Mouse (Mus musculus): Measurements from ENCODE around the gene Tmem217. TPM values are rescaled to one million over a fixed set of nuclear protein-coding genes. Genes with fewer than 3 reads are reported as not detected.

The Tmem217 gene
- not detected in 2 replicates for total RNA-seq (2021)
- long read RNA-seq, experiment 1, partial matches to known transcripts, result 0 of 1 reads
- long read RNA-seq, experiment 1, other reads (novel, unspliced or antisense), result 0 of 1 reads
- long read RNA-seq, experiment 2, result 0 reads

DNA sequence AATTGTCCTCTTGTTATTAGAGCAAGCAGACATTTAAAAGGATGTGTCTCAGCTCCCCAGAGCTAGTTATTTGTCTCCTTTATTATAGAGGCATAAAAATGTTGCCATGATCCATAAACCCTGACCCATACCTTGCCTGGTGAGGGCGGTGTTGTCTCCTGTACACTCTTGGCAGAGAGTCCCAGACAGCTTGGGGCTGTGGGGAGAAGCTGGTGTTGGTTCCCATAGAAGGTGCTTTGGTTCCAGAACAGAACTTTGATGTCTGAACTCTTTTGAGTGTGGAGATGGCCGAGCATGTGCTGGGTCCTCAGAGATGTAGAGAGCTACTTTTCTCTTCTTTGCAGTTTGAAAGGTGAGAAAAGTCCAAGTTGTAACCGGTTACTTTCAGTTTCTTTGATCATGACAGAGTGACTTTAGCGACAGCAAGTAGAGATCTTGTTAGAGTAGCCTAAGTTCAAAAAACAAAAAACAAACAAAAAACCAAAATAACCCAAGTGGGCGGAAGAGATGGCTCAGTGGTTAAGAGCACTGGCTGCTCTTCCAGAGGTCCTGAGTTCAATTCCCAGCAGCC lies at the start of gene Tmem217:
Gene Tmem217 (minus strand): TSS at position 224 of the 571 bp plus-strand sequence.
- DNase-seq, result no peak

DNA sequence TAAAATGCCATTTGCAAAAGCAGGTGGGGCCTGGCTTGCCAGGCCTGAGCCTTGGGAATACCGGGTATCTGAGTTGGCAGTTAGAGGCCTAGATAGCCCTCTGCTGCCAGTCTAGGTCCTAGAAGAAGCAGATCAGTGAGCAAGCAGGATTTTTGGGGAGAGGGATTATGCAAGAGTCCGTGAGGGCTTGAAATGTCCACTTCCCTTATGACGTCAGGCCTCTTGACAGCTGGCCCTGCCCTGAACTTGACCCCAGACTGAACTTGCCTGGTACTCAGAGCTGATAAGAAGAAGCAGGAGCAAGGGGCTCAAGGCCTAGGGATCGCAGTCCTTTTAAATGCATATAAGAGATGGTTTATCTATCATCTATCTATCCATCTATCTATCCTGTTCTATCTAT lies 49.2 kb upstream of the Tmem217 start:
- DNase-seq, result peak; percentile 59

DNA sequence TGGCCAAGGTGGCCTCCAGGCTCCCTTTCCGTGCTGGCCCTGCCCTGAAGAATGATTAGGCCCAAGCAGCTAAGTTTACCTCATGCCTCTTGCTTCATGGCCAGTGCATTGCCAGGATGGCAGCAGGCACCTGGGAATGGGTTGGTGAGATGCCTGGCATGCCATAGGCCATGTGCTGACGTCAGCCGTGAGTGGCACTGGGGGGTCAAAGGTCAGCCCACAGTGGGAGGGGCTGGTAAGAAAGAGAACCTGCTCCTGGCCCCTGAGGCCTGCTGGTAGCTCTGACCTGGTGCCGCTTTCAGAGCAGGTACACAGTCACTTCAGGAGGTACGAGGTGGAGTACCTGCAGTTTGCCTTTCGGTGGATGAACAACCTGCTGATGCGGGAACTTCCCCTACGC lies 47.4 kb upstream of the Tmem217 start:
- DNase-seq, result no peak

DNA sequence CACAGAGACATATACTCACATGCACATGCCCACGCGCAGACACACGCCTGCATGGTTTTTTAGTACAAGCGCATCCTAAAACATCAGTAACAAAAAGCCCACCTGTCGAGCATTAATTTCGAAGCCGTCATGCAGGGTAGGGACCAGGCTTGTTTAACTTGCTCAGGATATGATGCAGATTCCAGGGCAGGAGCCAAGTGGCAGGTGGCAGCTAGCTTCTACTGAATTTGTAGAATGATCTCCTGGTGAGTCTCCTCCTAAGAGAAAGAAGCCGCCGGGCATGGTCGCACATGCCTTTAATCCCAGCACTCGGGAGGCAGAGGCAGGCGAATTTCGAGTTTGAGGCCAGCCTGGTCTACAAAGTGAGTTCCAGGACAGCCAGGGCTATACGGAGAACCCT lies 46.9 kb upstream of the Tmem217 start:
- DNase-seq, result no peak

DNA sequence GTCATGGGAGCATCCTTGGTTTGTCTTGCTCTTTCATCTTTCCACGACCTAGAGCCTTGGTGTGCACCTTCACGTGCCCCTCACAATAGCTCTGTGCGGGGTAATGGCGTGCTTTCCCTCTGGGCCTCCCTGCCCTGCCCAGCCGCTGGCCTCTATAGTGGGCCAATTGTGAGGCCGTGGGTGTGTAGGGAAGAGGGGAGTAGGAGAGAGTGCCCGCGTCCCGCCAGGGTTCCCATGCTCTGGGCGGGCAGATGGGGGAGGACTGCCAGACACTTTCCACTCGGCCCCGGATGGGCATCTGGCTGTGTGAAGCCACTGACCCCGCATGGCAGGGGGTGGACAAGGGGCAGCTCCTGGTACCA lies 44.6 kb upstream of the Tmem217 start:
- no peak for DNase-seq

DNA sequence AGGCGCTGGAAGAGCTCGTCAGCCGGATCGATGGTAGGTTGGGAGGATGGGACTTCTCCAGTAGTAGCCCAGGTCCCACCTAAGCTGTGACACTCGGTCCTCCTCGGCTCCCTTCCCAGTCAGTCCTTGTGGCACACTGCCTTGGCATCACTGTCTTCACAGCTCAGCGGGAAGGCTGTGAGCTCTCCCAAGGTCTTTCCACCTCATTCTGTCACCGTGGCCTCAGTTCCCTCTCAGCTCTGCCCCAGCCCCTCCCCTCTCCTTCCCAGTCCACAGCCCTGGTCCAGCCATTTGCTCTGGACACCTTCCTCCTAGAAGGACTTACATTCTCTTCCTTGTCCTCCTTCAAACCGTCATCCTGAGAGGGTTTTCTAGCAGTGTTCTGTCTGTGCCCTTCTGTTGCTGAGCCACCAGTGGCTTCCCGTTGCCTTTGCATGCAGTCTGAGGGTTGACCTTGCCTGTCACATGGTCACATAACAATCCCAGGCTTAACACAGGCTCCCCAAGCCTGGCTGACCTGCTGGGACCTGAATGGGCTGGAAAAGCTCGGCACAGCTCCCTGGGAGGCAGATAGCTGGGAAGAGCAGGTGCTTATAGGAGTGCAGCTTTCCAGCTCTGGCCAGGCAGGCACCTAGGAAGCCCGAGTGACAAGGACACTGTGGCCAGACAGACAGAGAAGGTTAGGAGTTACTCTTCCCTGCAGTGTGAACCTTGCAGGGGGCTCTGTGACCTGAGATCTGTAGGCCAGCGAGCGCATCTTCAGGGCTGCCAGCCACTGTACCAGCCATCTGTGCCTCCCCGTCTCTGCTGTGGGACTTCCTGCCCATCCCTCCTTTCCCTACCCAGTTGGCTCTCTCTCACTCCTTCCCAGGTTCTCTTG lies 43.9 kb upstream of the Tmem217 start:
- peak; percentile 64 for DNase-seq

DNA sequence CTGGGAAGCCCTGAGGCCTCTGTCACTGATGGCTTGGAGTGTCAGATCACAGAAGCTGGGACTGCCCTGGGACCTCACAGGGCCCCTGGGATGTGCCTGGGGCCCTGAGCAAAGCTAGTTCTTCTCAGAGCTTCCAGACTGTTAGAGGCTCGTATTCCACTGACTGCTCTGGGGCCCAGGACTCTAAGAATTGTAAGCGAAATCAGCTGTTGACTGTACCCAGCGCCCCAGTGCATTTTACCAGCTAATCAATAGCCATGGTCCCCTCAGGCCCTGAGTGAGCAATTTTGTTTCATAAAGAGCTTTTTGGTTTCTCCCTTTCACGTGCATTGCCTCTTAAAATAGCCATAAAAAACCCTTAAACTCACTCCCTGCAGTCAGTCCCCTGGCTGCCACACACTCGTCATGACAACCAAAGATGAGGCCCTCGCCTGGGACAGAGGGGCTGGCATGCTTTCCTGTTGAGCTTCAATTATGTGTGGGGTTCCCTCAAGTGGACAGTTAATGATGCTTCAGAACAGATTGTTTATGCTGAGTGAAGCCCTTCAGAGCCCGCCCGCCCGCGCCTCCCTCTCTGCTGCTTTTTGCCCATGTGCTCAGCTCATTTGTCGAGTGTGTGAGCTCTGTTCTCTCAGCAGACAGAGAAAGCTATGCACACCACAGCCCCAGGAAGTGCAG lies 37.2 kb upstream of the Tmem217 start:
- no peak for DNase-seq

DNA sequence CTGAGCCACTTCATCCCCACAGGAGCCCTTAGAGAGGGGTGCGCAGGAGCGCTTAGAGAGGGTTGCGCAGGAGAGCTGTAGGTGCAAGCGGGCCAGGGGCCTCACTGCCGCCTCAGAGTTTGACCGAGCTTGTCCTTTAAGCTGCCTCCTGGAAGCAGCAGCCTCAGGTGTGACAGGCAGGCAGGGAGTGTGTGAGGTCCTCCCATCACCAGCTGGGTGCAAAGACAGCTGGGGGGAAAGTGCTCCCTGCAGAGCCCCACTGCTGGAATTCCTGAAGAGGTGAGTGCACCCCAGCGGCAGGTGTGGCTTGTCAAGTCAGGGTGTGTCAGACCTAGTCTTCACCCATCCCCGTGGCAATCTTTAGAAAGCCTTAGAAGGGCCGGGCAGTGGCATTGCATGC lies 34.7 kb upstream of the Tmem217 start:
- DNase-seq, result no peak

DNA sequence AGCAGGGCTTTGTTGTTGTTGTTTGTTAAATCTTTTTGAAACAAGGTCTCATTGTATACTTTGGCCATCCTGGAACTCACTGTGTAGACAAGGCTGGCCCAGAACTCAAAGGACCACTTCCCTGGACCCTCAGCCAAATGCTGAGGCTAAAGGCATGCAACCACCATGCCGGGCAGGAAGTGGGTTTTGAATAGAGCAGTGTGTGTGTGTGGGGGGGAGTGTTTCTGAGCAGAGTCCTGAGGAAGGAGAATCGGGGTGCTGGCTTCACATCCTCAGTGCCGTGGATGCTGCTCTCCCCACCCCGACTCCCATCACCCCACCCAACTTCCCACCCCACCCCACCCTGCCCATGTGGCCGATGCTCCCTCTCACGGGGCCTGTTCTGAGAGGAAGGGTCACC lies 33.3 kb upstream of the Tmem217 start:
- no peak for DNase-seq

DNA sequence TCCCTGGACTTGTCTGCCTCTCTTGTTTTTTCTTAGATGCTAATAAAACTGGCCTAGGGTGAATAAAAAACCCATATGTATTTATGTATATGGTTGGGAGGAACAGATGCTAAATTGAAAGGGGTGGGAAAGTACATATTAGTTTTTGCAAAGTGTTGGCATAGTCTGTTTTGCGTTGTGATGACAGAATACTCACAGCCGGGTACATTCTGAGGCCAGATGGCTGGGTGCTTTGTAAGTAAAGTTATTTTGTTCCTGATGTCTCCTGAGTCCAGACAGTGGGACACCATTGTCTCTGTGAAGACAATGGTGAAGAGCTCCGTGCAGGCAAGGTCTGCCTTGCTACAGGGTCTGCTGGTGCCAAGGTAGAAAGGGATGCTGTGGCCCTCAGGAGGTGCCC lies 32.6 kb upstream of the Tmem217 start:
- DNase-seq, result no peak

DNA sequence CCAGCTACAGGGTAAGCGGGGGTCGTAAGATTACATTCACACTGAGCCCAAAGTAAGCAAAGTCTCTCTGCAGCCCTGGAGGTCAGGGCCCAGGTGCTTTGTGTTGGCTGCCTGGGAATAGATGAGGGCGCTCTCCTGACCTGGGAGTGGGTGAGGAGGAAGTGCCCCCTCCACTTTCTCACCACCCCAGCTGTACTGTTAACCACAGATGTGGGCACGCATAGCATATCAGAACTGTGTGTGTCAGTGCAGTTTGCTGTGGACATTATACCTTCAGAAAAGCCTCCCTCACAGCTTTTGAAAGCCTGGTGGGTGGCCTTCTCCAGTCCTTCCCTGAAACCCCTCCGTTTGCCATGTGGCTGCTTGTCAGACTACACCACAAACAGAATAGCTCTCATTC lies 32.1 kb upstream of the Tmem217 start:
- DNase-seq, result no peak

DNA sequence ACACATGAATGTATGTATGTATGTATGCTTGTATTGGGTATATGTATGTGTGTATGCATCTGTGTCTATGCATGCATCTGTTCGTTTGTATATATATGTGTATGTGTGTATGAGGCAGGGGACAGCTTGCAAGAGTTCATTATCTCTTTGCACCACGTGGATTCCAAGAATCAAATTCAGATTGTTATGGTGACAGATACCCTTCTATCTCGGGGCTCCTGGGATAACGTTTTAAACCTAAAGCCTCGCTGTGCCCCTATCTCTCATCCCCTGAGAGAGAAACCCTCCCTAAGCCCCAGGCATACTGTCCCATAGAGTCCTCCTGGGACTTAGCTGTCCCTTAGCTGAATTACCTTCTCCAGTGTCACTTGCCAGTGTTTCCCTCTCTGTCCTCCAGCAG lies 31.4 kb upstream of the Tmem217 start:
- no peak for DNase-seq

DNA sequence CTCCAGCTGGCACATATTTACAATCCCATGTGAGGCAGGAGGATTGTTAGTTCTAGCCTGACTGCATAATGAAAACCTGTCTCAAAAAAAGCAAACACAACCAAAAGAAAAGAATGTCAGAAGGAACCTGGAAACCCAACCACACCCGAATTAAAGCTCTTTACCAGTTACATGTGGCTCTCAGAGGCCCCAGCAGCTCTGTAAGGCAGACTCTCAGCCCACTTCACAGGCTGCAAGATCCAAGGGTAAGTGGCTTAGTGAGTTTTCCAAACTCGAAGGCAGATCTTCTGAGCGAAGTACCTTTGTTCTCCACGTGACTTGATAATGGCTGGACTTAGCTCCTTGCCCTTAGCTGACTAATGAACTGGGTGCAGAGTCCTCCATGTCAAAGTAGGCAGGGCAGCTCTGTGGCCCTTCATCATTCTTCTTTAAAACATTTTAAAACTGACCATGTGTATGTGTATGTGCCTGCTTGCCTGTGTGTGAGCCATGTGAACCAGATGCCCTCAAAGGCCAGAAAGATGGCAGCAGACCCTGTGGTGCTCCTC lies 27.5 kb upstream of the Tmem217 start:
- no peak for DNase-seq

DNA sequence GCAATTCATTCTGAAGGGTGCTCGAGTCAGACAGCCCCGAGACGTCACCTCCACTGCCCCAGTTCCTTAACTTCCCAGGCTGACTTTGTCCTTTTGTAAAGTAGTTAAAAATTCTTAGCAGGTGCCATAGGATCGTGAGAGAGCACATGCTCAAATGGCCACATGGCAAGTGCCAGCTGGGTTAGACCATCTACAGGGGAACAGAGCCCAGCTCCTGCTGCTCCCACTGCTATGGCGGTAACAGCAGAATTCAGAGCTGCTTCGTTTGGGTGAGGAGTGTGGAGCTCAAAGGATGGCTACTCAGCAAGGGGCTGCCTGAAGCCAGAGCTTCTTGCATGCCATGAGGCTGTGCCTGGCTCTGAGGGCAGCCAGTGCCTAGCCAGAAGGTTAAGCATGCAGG lies 17.6 kb upstream of the Tmem217 start:
- no peak for DNase-seq

DNA sequence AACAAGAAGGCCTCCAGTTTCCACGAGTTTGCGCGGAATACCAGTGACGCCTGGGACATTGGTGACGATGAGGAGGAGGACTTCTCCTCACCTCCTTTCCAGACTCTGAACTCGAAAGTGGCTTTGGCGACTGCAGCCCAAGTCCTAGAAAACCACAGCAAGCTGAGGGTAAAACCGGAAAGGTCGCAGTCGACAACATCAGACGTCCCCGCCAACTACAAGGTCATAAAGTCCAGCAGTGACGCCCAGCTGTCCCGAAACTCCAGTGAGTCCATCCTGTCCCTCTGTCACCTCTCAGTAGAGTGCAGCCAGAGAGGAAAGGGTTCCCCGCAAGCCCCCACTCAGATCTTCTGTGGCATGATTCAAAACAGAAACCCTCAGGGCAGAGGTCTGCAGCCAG lies 16.2 kb upstream of the Tmem217 start:
- peak; percentile 54 for DNase-seq

DNA sequence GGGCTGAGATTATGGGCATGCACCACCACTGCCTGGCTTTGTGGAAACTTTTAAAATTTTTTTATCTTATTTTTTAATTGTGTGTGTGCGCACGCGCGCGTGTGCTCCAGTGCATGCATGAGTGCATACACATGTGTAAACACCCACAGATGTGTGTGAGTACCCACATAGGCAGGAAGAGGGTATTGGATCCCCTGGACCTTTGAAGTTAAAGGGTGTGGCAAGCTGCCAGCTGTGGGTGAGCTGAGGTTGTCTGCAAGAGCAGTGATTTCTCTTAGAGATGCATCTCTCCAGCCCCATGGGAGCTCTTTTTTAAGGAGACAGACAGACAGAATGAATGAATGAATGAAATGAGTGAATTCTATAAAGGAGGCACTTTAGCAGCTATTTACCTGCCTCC lies 13.3 kb upstream of the Tmem217 start:
- DNase-seq, result no peak

DNA sequence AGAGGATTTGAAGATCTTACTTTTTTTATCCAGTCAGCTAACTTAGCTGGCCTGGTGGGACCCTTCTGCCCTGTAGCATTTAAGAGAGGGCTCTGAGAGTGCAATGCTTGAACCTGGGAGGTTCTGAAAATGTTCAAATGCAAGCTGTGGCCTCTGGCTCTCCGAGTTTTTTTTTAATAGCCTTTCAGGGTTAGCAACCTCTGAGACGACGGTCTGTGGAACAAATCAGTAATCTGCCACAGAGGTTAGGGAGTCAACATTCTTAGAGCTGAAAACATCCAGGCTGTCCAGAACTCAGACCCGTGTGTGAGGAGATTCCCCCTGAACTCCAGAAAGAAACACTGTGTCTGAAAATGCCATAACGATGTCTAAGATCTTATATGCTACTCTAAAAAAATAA lies 6.3 kb upstream of the Tmem217 start:
- DNase-seq, result no peak

DNA sequence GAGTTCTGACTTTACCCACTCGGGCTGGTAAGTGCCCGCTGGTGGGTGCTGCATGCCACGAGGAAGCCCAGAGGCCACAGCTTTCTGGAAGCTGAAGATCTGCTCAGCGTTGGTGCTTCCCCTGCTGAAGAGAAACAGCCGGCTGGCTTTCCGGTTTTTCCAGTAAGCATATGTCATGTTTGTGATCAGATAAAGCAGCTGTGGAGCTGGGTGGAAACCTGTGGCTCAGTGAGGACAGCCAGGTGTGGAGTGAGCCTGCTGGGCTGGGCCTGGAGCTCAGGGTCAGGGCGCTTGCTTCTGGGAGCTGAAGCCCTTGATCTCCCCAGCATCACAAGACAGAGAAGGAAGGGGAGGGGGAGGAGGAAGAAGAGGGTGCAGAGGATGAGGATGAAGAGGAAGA lies 4.7 kb upstream of the Tmem217 start:
- DNase-seq, result peak; percentile 23

DNA sequence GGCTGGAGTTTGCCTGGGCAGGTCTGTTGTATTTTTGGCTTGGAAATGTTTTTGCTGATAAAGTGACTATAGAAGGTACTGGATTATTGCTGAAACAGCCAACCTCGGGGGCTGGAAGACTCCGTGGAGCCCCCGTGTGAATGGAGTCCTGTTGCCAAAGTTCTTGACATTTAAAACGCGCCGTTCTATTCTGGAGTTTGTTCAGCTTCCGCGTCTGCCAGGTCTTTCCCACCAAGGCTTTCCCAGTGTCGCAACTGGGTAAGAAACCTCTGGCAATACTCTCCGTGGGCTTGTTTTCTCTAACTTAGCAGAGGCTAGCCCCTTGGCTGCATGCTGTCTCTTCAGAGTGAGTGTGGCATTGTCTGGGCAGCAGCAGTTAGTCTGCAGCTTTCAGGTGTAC lies 4.3 kb upstream of the Tmem217 start:
- peak; percentile 43 for DNase-seq

DNA sequence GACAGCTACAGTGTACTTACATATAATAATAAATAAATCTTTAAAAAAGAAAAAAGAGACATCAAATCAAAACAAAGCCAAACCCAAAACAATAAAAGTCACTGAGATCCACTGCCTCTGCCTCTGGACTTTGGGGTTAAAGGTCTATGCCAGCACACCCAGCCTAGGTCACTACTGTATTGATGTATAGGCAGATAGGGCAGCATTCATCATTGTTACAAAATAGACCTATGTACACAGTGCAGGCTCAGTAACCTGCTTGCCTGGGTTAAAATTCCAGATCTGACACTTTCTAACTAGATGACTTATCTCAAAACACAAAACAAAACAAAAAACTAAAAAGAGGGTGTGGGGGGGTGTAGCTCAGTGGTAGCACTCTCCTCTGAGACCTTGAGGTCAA lies 2.0 kb upstream of the Tmem217 start:
- no peak for DNase-seq

DNA sequence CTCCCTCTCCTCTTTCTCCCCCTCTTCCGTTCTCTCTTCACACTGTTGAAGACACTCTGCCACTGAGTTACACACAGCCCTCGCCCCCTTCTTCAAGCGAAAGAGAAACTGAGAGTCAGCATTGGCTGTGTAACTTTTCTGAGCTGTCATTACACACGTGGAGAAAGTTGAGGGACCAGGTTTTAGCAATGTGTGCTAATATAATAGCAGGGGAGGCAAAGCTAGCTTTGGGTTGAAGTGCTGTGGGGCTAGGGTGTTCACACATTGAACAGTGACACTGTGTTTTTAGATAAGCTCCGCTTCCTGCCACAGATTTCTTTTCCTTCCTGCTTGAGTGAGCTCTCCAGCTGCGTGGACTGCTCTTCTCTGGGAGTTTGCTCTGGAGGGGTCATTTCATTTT lies 1.2 kb downstream of the Tmem217 start:
- DNase-seq, result no peak

DNA sequence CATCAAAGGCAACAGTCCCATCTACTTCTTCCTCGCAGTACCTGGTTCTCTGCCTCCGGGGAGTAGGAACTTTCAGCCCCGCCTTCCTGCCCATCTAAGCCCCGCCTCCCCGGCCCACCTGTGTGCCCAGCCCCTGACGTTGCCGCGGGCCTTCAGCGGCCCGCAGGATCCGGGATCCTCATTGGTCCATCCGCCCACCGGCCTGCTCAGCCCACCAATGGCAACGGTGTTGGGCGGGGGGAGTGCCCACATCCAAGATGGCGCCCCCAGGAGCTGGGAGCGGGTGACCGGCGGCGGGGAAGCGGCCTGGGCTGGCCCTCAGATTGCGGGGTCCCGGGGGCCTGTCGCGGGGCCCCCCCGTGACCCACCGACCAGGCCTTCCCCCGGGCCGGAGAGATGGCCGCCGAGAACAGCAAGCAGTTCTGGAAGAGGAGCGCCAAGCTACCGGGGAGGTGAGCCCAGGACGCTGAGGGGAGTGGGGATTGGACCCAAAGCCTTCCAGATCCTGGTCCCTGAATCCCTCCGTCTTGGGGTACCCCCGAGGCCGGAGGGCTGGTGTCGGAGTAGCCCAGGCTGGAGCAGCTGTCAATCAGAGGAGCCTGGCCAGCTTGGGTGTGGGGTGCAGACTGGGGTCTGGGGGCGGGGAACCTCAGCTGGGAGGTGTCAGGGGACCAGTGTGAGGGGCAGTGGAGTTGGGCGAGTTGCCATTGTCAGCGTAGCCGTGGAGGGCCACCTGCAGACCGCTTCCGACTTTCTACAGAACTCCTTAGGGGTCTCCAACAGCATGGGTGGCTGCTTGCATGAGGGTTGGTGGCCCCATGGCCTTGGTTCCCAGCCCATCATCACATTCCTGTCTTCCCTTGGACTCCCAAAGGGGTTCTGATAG lies 2.4 kb downstream of the Tmem217 start, which contains the start of the genes Gm17657 and Tbc1d22b:
Gene Gm17657 (minus strand): TSS at position 96 of the 886 bp plus-strand sequence.
Gene Tbc1d22b (plus strand): TSS at position 243 of the 886 bp plus-strand sequence.
- DNase-seq, result peak; percentile 98

All from adrenal gland, postnatal 14 days (tissue).